Mouse (Mus musculus) G1E (cell line): ENCODE data around the gene Ltbp4. TPM values are rescaled to one million over a fixed set of nuclear protein-coding genes. Genes with fewer than 3 reads are reported as not detected.
A peak's percentile ranks its signal among the peaks of the same experiment; 100 is the strongest.

ENCODE experiments used
- ATAC-seq: 2 replicates; pipeline ENCODE4 v1.8.0; 2016; ENCODE audit warnings: mild to moderate bottlenecking; ENCODE audit not compliant: insufficient number of reproducible peaks, poor library complexity, low FRiP score, severe bottlenecking; ENCODE audit errors: extremely low read depth
- DNase-seq: peaks from one replicate; pipeline ENCODE4 v3.0.0; 2012; ENCODE audit warnings: low spot score
- H3K27me3 ChIP-seq: 2 replicates; pipeline ENCODE4 v1.6.1; 2012; ENCODE audit warnings: mild to moderate bottlenecking, low read length, inconsistent platforms; ENCODE audit not compliant: insufficient read depth
- H3K36me3 ChIP-seq: replicated peaks from 2 replicates; pipeline ENCODE3; 2012; ENCODE audit warnings: mild to moderate bottlenecking, inconsistent platforms
- H3K4me1 ChIP-seq: 2 replicates; pipeline ENCODE4 v1.6.1; 2012; ENCODE audit warnings: low read depth, low read length, inconsistent platforms, mixed read lengths; ENCODE audit not compliant: insufficient read depth
- H3K4me3 ChIP-seq: 2 replicates; pipeline ENCODE4 v1.5.1; 2012; ENCODE audit warnings: low read depth, mild to moderate bottlenecking, inconsistent platforms, low read length, moderate library complexity, mixed read lengths
- H3K9me3 ChIP-seq: replicated peaks from 2 replicates; pipeline ENCODE4 v1.6.1; 2012; ENCODE audit warnings: inconsistent platforms
- CTCF ChIP-seq: IDR thresholded peaks from 2 replicates; pipeline ENCODE4 v1.5.1; 2012; ENCODE audit warnings: low read depth, low read length, inconsistent platforms, mixed read lengths
- GATA1 ChIP-seq: IDR thresholded peaks from 2 replicates; pipeline ENCODE4 v1.6.1; 2012; ENCODE audit warnings: borderline replicate concordance, low read length, inconsistent platforms, mixed read lengths
- GATA2 ChIP-seq: IDR thresholded peaks from 2 replicates; pipeline ENCODE4 v1.6.1; 2012; ENCODE audit warnings: low read depth, low read length, inconsistent platforms, borderline replicate concordance
- POLR2AphosphoS5 ChIP-seq: IDR thresholded peaks from 2 replicates; pipeline ENCODE4 v1.6.1; 2012; ENCODE audit warnings: low read depth, low read length, inconsistent platforms; ENCODE audit not compliant: insufficient replicate concordance
- TAL1 ChIP-seq: conservative IDR thresholded peaks from 2 replicates; pipeline ENCODE4 v1.6.1; 2012; ENCODE audit warnings: low read depth, low read length, inconsistent platforms, mixed read lengths
- polyA plus RNA-seq: library from polyadenylated mRNA; stranded (reverse); fragments of >175 nt; gene quantifications from 2 replicates; pipeline ENCODE4 v1.2.3, GENCODE M21; 2012
- total RNA-seq, 2 experiments: library from RNA; stranded (forward) in 1 of 2; stranded (reverse) in 1 of 2; fragments of 200-1000 nt in 1 of 2; fragments of >200 nt in 1 of 2; fragmentation: Nextera tagmentation in 1 of 2; gene quantifications; 2 replicates each; pipeline ENCODE4 v1.2.3; 2014 to 2017

Ltbp4 gene
- total and polyA plus RNA-seq, 3 experiments, result 0.16 to 9.1 (median 1.0) TPM

- peak; percentile 36 for DNase-seq
These were observed 19.5 kb upstream of the Ltbp4 start, which contains the start of gene Gm20479 for GRCm38 (mm10) chr7:27356861-27357594. Gene Gm20479 (minus strand): TSS chr7:27357419.

DNA sequence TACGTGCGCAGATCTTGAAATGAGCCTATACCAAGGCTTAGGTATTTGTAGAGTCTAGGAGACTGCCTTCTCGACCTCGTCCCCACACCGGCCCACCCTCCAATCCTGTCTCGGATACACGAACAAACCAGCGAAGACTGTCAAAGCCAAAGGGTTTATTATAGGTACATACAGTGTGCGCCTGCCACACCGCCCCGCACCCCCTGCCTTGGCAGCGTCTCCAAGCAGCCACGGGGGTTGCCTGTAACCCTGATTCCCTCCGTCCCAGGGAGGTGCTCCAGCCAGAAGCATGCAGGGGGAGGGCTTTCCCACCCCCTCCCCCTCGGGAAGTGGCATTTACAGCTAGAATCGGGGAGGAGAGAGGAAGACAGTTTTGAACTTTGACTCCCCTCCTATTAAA, 18.8 kb upstream of the Ltbp4 start:
- DNase-seq, result no peak
- H3K9me3 ChIP-seq, result no peaks in the 10 kb centered on the region
- H3K27me3 ChIP-seq, result no peaks in the 10 kb centered on the region
- no peak for ATAC-seq
- TF ChIP-seq TAL1 (no peak), CTCF (no peak), GATA1 (no peak), POLR2AphosphoS5 (no peak), GATA2 (no peak)
- H3K4me3 ChIP-seq, result peak overlapping the region; percentile 81; the same call in 1 of the 2 replicates
- H3K36me3 ChIP-seq, result peaks cover 26% of the 10 kb centered on the region
- H3K4me1 ChIP-seq, result peaks cover 73% of the 10 kb centered on the region

More at GRCm38 (mm10) chr7:27356861-27357594, 19.5 kb upstream of the Ltbp4 start, which contains the start of gene Gm20479:
- Histone ChIP-seq H3K9me3 (no peaks in the 10 kb centered on the region), H3K4me3 (peak within 1 kb of the TSS; percentile 81), H3K27me3 (no peaks in the 10 kb centered on the region), H3K4me1 (peaks cover 74% of the 10 kb centered on the region), H3K36me3 (peaks cover 19% of the 10 kb centered on the region)
- no peak for ATAC-seq
- no peak for TF ChIP-seq GATA1

GRCm38 (mm10) chr7:27355745-27356240, 18.3 kb upstream of the Ltbp4 start, which contains the start of gene Shkbp1:
Gene Shkbp1 (minus strand): TSS chr7:27356019.
- Histone ChIP-seq H3K4me1 (peaks cover 68% of the 10 kb centered on the region), H3K36me3 (peaks cover 31% of the 10 kb centered on the region), H3K4me3 (peak within 1 kb of the TSS; percentile 81), H3K27me3 (no peaks in the 10 kb centered on the region), H3K9me3 (no peaks in the 10 kb centered on the region)
- TF ChIP-seq POLR2AphosphoS5 (no peak), GATA1 (no peak), CTCF (no peak), GATA2 (no peak), TAL1 (no peak)
- peak; percentile 96 for DNase-seq
- peak; percentile 75 for ATAC-seq

- peaks cover 36% of the 10 kb centered on the region for H3K36me3 ChIP-seq
- ATAC-seq (no peak), DNase-seq (no peak)
- peaks cover 64% of the 10 kb centered on the region for H3K4me1 ChIP-seq
- TF ChIP-seq GATA1 (no peak), CTCF (no peak), GATA2 (no peak), POLR2AphosphoS5 (no peak), TAL1 (no peak)
- H3K27me3 ChIP-seq, result no peaks in the 10 kb centered on the region
- H3K9me3 ChIP-seq, result no peaks in the 10 kb centered on the region
- H3K4me3 ChIP-seq, result peak overlapping the region; percentile 81
These were observed 17.8 kb upstream of the Ltbp4 start for GRCm38 (mm10) chr7:27355261-27355660.

GRCm38 (mm10) chr7:27354783-27355182, 17.3 kb upstream of the Ltbp4 start:
- DNase-seq, result no peak
- no peaks in the 10 kb centered on the region for H3K9me3 ChIP-seq
- H3K4me3 ChIP-seq, result peak overlapping the region; percentile 81

GRCm38 (mm10) chr7:27354144-27354543, 16.7 kb upstream of the Ltbp4 start:
- Histone ChIP-seq H3K36me3 (peaks cover 47% of the 10 kb centered on the region), H3K9me3 (no peaks in the 10 kb centered on the region), H3K27me3 (no peaks in the 10 kb centered on the region), H3K4me3 (peak overlapping the region; percentile 81; the same call in 1 of the 2 replicates), H3K4me1 (peaks cover 59% of the 10 kb centered on the region)
- TF ChIP-seq GATA2 (no peak), POLR2AphosphoS5 (no peak), GATA1 (no peak), TAL1 (no peak), CTCF (no peak)
- DNase-seq (peak; percentile 53), ATAC-seq (no peak)

More at GRCm38 (mm10) chr7:27354783-27355182, 17.3 kb upstream of the Ltbp4 start:
- H3K27me3 ChIP-seq, result no peaks in the 10 kb centered on the region
- ATAC-seq, result no peak
- H3K4me1 ChIP-seq, result peaks cover 59% of the 10 kb centered on the region
- peaks cover 40% of the 10 kb centered on the region for H3K36me3 ChIP-seq
- TF ChIP-seq GATA1 (no peak), TAL1 (0 out of 2 replicates have a peak, but pooled peaks have one; percentile 42)
